Mouse (Mus musculus): ENCODE measurements around the gene Pan2. TPM values are rescaled to one million over a fixed set of nuclear protein-coding genes. Genes with fewer than 3 reads are reported as not detected.

Gene Pan2
- total and polyA plus RNA-seq, 2 experiments from 2014 or later: 13.4 to 19.0 TPM

- Histone ChIP-seq H3K27me3 (ENCODE audit: insufficient read depth, low read length) (no peaks in the 10 kb centered on the region), H3K4me2 (ENCODE audit: low read depth, low read length, poor library complexity, severe bottlenecking) (no peak overlapping the region), H3K27ac (ENCODE audit: low read depth, low read length) (no peak overlapping the region), H3K9me3 (ENCODE audit: low read length) (no peaks in the 10 kb centered on the region), H3K4me1 (ENCODE audit: insufficient read depth, low read length) (no peaks in the 10 kb centered on the region), H3K36me3 (ENCODE audit: insufficient read depth, low read length) (peaks cover 7% of the 10 kb centered on the region), H3K9ac (replicated peaks; ENCODE audit: low read length, poor library complexity, severe bottlenecking) (no peak overlapping the region), H3K4me3 (ENCODE audit: low read depth, low read length) (no peak overlapping the region)
- no peak for TF ChIP-seq CTCF (IDR thresholded peaks at IDR 0.05)
- DNase-seq (ENCODE audit: low spot score) (peak; percentile 10), ATAC-seq (ENCODE audit: low FRiP score) (no peak)
- WGBS: 71% methylated on average over 4 of the region's 4 CpGs
These were observed 5.9 kb upstream of the Pan2 start for GRCm38 (mm10) chr10:128297221-128297620.

GRCm38 (mm10) chr10:128297622-128298021, 5.5 kb upstream of the Pan2 start:
- Histone ChIP-seq H3K36me3 (ENCODE audit: insufficient read depth, low read length) (peaks cover 3% of the 10 kb centered on the region; the same call in 1 of the 2 replicates), H3K27me3 (ENCODE audit: insufficient read depth, low read length) (no peaks in the 10 kb centered on the region), H3K4me1 (ENCODE audit: insufficient read depth, low read length) (no peaks in the 10 kb centered on the region), H3K9ac (replicated peaks; ENCODE audit: low read length, poor library complexity, severe bottlenecking) (no peak overlapping the region), H3K9me3 (ENCODE audit: low read length) (no peaks in the 10 kb centered on the region), H3K4me3 (ENCODE audit: low read depth, low read length) (no peak overlapping the region), H3K4me2 (ENCODE audit: low read depth, low read length, poor library complexity, severe bottlenecking) (no peak overlapping the region), H3K27ac (ENCODE audit: low read depth, low read length) (no peak overlapping the region)
- ATAC-seq (ENCODE audit: low FRiP score) (no peak), DNase-seq (ENCODE audit: low spot score) (peak; percentile 10)
- no peak for TF ChIP-seq CTCF (IDR thresholded peaks at IDR 0.05)
- WGBS: 74% methylated on average over 11 of the region's 11 CpGs

- Histone ChIP-seq H3K4me3 (ENCODE audit: low read depth, low read length) (no peak overlapping the region), H3K9ac (replicated peaks; ENCODE audit: low read length, poor library complexity, severe bottlenecking) (no peak overlapping the region), H3K4me2 (ENCODE audit: low read depth, low read length, poor library complexity, severe bottlenecking) (no peak overlapping the region), H3K9me3 (ENCODE audit: low read length) (no peaks in the 10 kb centered on the region), H3K4me1 (ENCODE audit: insufficient read depth, low read length) (no peaks in the 10 kb centered on the region), H3K36me3 (ENCODE audit: insufficient read depth, low read length) (no peaks in the 10 kb centered on the region), H3K27me3 (ENCODE audit: insufficient read depth, low read length) (no peaks in the 10 kb centered on the region), H3K27ac (ENCODE audit: low read depth, low read length) (no peak overlapping the region)
- WGBS: 76% methylated on average over 6 of the region's 6 CpGs
- ATAC-seq (ENCODE audit: low FRiP score) (no peak), DNase-seq (ENCODE audit: low spot score) (no peak)
- TF ChIP-seq CTCF (IDR thresholded peaks at IDR 0.05): no peak
These were observed 4.9 kb upstream of the Pan2 start for GRCm38 (mm10) chr10:128298243-128298642.

- Histone ChIP-seq H3K36me3 (ENCODE audit: insufficient read depth, low read length) (no peaks in the 10 kb centered on the region), H3K4me3 (ENCODE audit: low read depth, low read length) (no peak within 1 kb of the TSS), H3K9me3 (ENCODE audit: low read length) (no peaks in the 10 kb centered on the region), H3K4me2 (ENCODE audit: low read depth, low read length, poor library complexity, severe bottlenecking) (no peak within 1 kb of the TSS), H3K9ac (replicated peaks; ENCODE audit: low read length, poor library complexity, severe bottlenecking) (no peak within 1 kb of the TSS), H3K27me3 (ENCODE audit: insufficient read depth, low read length) (no peaks in the 10 kb centered on the region), H3K27ac (ENCODE audit: low read depth, low read length) (no peak within 1 kb of the TSS), H3K4me1 (ENCODE audit: insufficient read depth, low read length) (peaks cover under 1% of the 10 kb centered on the region; the same call in 1 of the 2 replicates)
- ATAC-seq (ENCODE audit: low FRiP score) (no peak), DNase-seq (ENCODE audit: low spot score) (no peak)
- 82% methylated on average over 11 of the region's 11 CpGs for WGBS
- TF ChIP-seq CTCF (IDR thresholded peaks at IDR 0.05): no peak
These were observed 4.4 kb upstream of the Pan2 start, which contains the start of gene Il23a for GRCm38 (mm10) chr10:128298702-128299171. TSS of gene Il23a (minus strand) at chr10:128298752.

- Histone ChIP-seq H3K27ac (ENCODE audit: low read depth, low read length) (peak overlapping the region; percentile 97), H3K4me2 (ENCODE audit: low read depth, low read length, poor library complexity, severe bottlenecking) (peak overlapping the region; percentile 79), H3K9ac (replicated peaks; ENCODE audit: low read length, poor library complexity, severe bottlenecking) (peak overlapping the region; percentile 87), H3K4me1 (ENCODE audit: insufficient read depth, low read length) (peaks cover 11% of the 10 kb centered on the region), H3K36me3 (ENCODE audit: insufficient read depth, low read length) (no peaks in the 10 kb centered on the region), H3K4me3 (ENCODE audit: low read depth, low read length) (peak overlapping the region; percentile 49), H3K9me3 (ENCODE audit: low read length) (no peaks in the 10 kb centered on the region), H3K27me3 (ENCODE audit: insufficient read depth, low read length) (no peaks in the 10 kb centered on the region)
- DNase-seq (ENCODE audit: low spot score) (no peak), ATAC-seq (ENCODE audit: low FRiP score) (no peak)
- TF ChIP-seq CTCF (IDR thresholded peaks at IDR 0.05): no peak
- 40% methylated on average over 3 of the region's 3 CpGs for WGBS
These were observed 778 bp upstream of the Pan2 start for GRCm38 (mm10) chr10:128302357-128302756.

- under 1% methylated on average over 9 of the region's 9 CpGs for WGBS
- no peaks in the 10 kb centered on the region for H3K36me3 ChIP-seq (ENCODE audit: insufficient read depth, low read length)
- peak overlapping the region; percentile 49 for H3K4me3 ChIP-seq (ENCODE audit: low read depth, low read length)
- ATAC-seq (ENCODE audit: low FRiP score) (peak; percentile 44), DNase-seq (ENCODE audit: low spot score) (no peak)
- peak overlapping the region; percentile 97 for H3K27ac ChIP-seq (ENCODE audit: low read depth, low read length)
- H3K9me3 ChIP-seq (ENCODE audit: low read length): no peaks in the 10 kb centered on the region
- H3K4me2 ChIP-seq (ENCODE audit: low read depth, low read length, poor library complexity, severe bottlenecking): peak overlapping the region; percentile 79
- TF ChIP-seq CTCF (IDR thresholded peaks at IDR 0.05): no peak
- H3K4me1 ChIP-seq (ENCODE audit: insufficient read depth, low read length): peaks cover 11% of the 10 kb centered on the region
- peak overlapping the region; percentile 87 for H3K9ac ChIP-seq (replicated peaks; ENCODE audit: low read length, poor library complexity, severe bottlenecking)
- no peaks in the 10 kb centered on the region for H3K27me3 ChIP-seq (ENCODE audit: insufficient read depth, low read length)
These were observed 380 bp upstream of the Pan2 start for GRCm38 (mm10) chr10:128302785-128303125.

All from midbrain, postnatal 0 days (tissue).